Mouse (Mus musculus): ENCODE measurements around the gene Cpm. TPM values are rescaled to one million over a fixed set of nuclear protein-coding genes. Genes with fewer than 3 reads are reported as not detected.

Gene Cpm
- polyA plus RNA-seq, 1 experiment from 2014 or later = 23.5 TPM

- Histone ChIP-seq H3K4me3 (ENCODE audit: low read depth, low read length) (no peak overlapping the region), H3K27ac (ENCODE audit: low read depth) (no peak overlapping the region), H3K36me3 (ENCODE audit: insufficient read depth) (no peaks in the 10 kb centered on the region), H3K9me3 (ENCODE audit: low read depth, low read length) (no peaks in the 10 kb centered on the region), H3K27me3 (ENCODE audit: insufficient read depth, low read length) (no peaks in the 10 kb centered on the region), H3K4me1 (ENCODE audit: insufficient read depth) (no peaks in the 10 kb centered on the region), H3K4me2 (no peak overlapping the region), H3K9ac (no peak overlapping the region)
- ATAC-seq (ENCODE audit: insufficient read depth) = no peak
- no peak for TF ChIP-seq CTCF (IDR thresholded peaks at IDR 0.05; ENCODE audit: low read depth)
- WGBS = 83% methylated on average over 12 of the region's 12 CpGs
- DNase-seq = no peak
Observed at GRCm38 (mm10) chr10:117643711-117644428, 14.6 kb downstream of the Cpm start.

GRCm38 (mm10) chr10:117644429-117644748 lies 15.1 kb downstream of the Cpm start:
- Histone ChIP-seq H3K4me3 (ENCODE audit: low read depth, low read length) (no peak overlapping the region), H3K9me3 (ENCODE audit: low read depth, low read length) (no peaks in the 10 kb centered on the region), H3K27ac (ENCODE audit: low read depth) (no peak overlapping the region), H3K9ac (no peak overlapping the region), H3K4me2 (no peak overlapping the region), H3K36me3 (ENCODE audit: insufficient read depth) (no peaks in the 10 kb centered on the region), H3K4me1 (ENCODE audit: insufficient read depth) (no peaks in the 10 kb centered on the region), H3K27me3 (ENCODE audit: insufficient read depth, low read length) (no peaks in the 10 kb centered on the region)
- 63% methylated on average over 8 of the region's 8 CpGs for WGBS
- no peak for DNase-seq
- no peak for ATAC-seq (ENCODE audit: insufficient read depth)
- TF ChIP-seq CTCF (IDR thresholded peaks at IDR 0.05; ENCODE audit: low read depth) = no peak

DNA sequence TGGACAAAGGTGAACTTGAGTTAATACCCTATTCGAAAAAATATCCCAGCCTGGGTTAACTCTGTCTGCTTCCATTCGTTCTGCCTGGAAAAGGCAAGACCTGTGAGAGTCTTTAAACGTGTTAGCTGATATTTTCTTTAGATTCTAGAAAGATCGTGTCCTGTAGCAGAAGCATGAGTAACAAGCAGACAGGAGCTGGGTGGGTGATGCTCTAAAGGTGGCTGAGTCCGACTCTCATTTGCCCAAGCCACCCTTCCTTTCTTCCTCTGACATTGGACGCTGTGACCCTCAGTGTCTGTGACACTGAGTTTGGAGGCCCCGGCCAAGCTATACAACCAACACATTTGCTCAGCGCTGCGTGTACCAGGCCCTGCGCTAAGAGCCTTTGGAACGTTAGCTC lies 15.5 kb downstream of the Cpm start:
- no peaks in the 10 kb centered on the region for H3K27me3 ChIP-seq (ENCODE audit: insufficient read depth, low read length)
- TF ChIP-seq CTCF (IDR thresholded peaks at IDR 0.05; ENCODE audit: low read depth) = no peak
- no peaks in the 10 kb centered on the region for H3K9me3 ChIP-seq (ENCODE audit: low read depth, low read length)
- H3K4me3 ChIP-seq (ENCODE audit: low read depth, low read length) = no peak overlapping the region
- no peak for DNase-seq
- no peak overlapping the region for H3K27ac ChIP-seq (ENCODE audit: low read depth)
- no peak overlapping the region for H3K9ac ChIP-seq
- H3K4me2 ChIP-seq = no peak overlapping the region
- ATAC-seq (ENCODE audit: insufficient read depth) = no peak
- 77% methylated on average over 11 of the region's 11 CpGs for WGBS
- no peaks in the 10 kb centered on the region for H3K4me1 ChIP-seq (ENCODE audit: insufficient read depth)
- no peaks in the 10 kb centered on the region for H3K36me3 ChIP-seq (ENCODE audit: insufficient read depth)

DNA sequence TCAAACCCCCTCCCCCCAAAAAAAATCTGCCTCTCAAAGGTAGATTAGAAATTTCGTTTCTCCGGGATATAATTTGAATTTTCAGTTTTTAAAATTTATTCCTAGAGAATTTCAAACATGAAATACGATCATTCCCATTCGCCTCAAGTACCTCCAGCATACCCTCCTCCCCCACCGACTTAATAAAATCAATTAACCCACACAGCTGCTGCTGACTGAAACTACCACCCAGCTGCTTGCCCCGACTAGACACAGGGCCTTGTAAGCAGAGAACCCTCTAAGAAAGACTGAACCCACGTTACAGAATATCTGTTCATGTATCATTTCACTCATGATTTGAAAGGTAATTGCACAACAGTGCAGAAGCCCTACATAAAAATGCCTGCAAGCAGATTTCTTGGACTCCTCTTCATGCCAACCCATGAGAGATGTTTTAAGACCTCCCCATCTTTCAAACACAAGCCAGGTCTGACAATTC lies 16.2 kb downstream of the Cpm start:
- H3K4me3 ChIP-seq (ENCODE audit: low read depth, low read length) = no peak overlapping the region
- no peak overlapping the region for H3K9ac ChIP-seq
- H3K36me3 ChIP-seq (ENCODE audit: insufficient read depth) = no peaks in the 10 kb centered on the region
- 74% methylated on average over 7 of the region's 7 CpGs for WGBS
- no peak for ATAC-seq (ENCODE audit: insufficient read depth)
- no peaks in the 10 kb centered on the region for H3K4me1 ChIP-seq (ENCODE audit: insufficient read depth)
- DNase-seq = no peak
- no peak overlapping the region for H3K27ac ChIP-seq (ENCODE audit: low read depth)
- no peaks in the 10 kb centered on the region for H3K27me3 ChIP-seq (ENCODE audit: insufficient read depth, low read length)
- TF ChIP-seq CTCF (IDR thresholded peaks at IDR 0.05; ENCODE audit: low read depth) = no peak
- H3K4me2 ChIP-seq = no peak overlapping the region
- no peaks in the 10 kb centered on the region for H3K9me3 ChIP-seq (ENCODE audit: low read depth, low read length)

DNA sequence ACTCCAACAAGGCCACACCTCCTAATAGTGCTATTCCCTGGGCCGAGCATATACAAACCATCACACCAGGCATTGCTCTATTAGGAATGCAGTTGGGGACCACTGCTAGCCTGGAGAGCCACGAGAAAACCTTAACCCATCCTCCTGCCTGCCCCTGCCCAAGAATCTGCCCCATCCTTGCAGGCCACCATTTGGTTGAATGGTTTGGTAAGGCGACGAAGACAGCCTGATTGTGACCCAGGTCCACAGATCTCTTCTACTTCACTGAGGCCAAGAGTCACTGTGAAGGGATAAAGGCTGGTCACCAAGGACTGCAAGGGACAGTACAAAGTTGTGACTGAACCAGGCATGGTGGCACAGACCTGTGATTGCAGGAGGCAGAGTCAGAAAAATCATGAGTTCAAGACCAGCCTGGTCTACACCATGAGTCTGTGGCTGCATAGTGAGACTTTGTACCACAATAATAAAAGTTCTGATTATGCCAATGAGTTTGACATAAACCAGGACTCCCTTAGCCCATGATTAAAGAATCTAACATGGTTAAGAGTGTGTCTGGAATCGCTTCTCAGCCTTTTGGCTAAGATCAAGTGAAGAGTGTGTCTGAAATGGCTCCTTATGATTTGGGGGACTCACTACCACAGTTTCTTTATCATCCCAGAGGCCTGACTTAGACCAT lies 17.3 kb downstream of the Cpm start:
- no peak overlapping the region for H3K4me2 ChIP-seq
- no peak overlapping the region for H3K9ac ChIP-seq
- TF ChIP-seq CTCF (IDR thresholded peaks at IDR 0.05; ENCODE audit: low read depth) = no peak
- no peaks in the 10 kb centered on the region for H3K27me3 ChIP-seq (ENCODE audit: insufficient read depth, low read length)
- H3K4me1 ChIP-seq (ENCODE audit: insufficient read depth) = no peaks in the 10 kb centered on the region
- WGBS = 82% methylated on average over 5 of the region's 5 CpGs
- no peak overlapping the region for H3K27ac ChIP-seq (ENCODE audit: low read depth)
- DNase-seq (no peak), ATAC-seq (ENCODE audit: insufficient read depth) (no peak)
- H3K9me3 ChIP-seq (ENCODE audit: low read depth, low read length) = no peaks in the 10 kb centered on the region
- H3K4me3 ChIP-seq (ENCODE audit: low read depth, low read length) = no peak overlapping the region
- H3K36me3 ChIP-seq (ENCODE audit: insufficient read depth) = no peaks in the 10 kb centered on the region

DNA sequence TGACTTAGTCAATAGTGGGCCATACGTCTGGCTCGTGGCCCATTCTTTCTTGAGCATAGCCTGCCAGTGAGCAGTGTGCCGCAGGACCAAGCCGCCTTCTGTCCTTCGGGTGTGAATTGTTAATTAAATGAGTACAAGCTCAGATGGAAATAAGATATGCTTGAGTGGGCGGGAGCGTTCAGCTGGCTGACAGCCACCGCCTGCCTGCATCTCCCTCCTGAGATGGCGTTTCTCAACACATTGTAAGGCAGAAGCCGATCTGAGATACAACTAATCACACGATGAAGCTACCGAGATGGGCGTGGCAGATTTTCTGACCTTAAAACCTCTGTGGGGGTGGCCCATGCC lies 17.8 kb downstream of the Cpm start:
- Histone ChIP-seq H3K4me1 (ENCODE audit: insufficient read depth) (no peaks in the 10 kb centered on the region), H3K4me3 (ENCODE audit: low read depth, low read length) (no peak overlapping the region), H3K27me3 (ENCODE audit: insufficient read depth, low read length) (no peaks in the 10 kb centered on the region), H3K9me3 (ENCODE audit: low read depth, low read length) (no peaks in the 10 kb centered on the region), H3K36me3 (ENCODE audit: insufficient read depth) (no peaks in the 10 kb centered on the region), H3K9ac (no peak overlapping the region), H3K27ac (ENCODE audit: low read depth) (no peak overlapping the region), H3K4me2 (no peak overlapping the region)
- WGBS = 85% methylated on average over 13 of the region's 13 CpGs
- no peak for ATAC-seq (ENCODE audit: insufficient read depth)
- TF ChIP-seq CTCF (IDR thresholded peaks at IDR 0.05; ENCODE audit: low read depth) = no peak
- no peak for DNase-seq

- H3K27ac ChIP-seq (ENCODE audit: low read depth) = no peak overlapping the region
- no peaks in the 10 kb centered on the region for H3K4me1 ChIP-seq (ENCODE audit: insufficient read depth)
- no peak overlapping the region for H3K4me3 ChIP-seq (ENCODE audit: low read depth, low read length)
- H3K9ac ChIP-seq = no peak overlapping the region
- TF ChIP-seq CTCF (IDR thresholded peaks at IDR 0.05; ENCODE audit: low read depth) = no peak
- no peaks in the 10 kb centered on the region for H3K27me3 ChIP-seq (ENCODE audit: insufficient read depth, low read length)
- ATAC-seq (ENCODE audit: insufficient read depth) (no peak), DNase-seq (no peak)
- no peaks in the 10 kb centered on the region for H3K9me3 ChIP-seq (ENCODE audit: low read depth, low read length)
- 83% methylated on average over 2 of the region's 2 CpGs for WGBS
- no peak overlapping the region for H3K4me2 ChIP-seq
- no peaks in the 10 kb centered on the region for H3K36me3 ChIP-seq (ENCODE audit: insufficient read depth)
Observed at GRCm38 (mm10) chr10:117647964-117648472, 18.7 kb downstream of the Cpm start.
